Mouse (Mus musculus) embryonic facial prominence, embryonic 14.5 days (tissue): ENCODE data around the gene Dhx40. TPM values are rescaled to one million over a fixed set of nuclear protein-coding genes. Genes with fewer than 3 reads are reported as not detected.
"Not testable (repeated sequence)": the region's sequence is repeated elsewhere in the genome, so short reads cannot be mapped to it uniquely, and the experiment has no call there.

ENCODE experiments used
- ATAC-seq: fragments of 200-750 bp; cut with Nextera tagmentation; 2 replicates; pipeline ENCODE4 v1.8.0; 2017; ENCODE audit warnings: low read depth, moderate number of reproducible peaks, moderate TSS enrichment
- DNase-seq: peaks from one replicate; pipeline ENCODE4 v3.0.0-alpha.2; 2015; ENCODE audit warnings: low spot score
- H3K27ac ChIP-seq: fragments of 300-500 bp; sonication (generic); replicated peaks from 2 replicates; pipeline ENCODE4 v1.5.1; 2014; ENCODE audit warnings: low read depth, mild to moderate bottlenecking, low read length, moderate library complexity
- H3K27me3 ChIP-seq: fragments of 300-500 bp; sonication (generic); replicated peaks from 2 replicates; pipeline ENCODE4 v1.6.1; 2014; ENCODE audit warnings: low read length; ENCODE audit not compliant: control insufficient read depth, insufficient read depth
- H3K36me3 ChIP-seq: fragments of 300-500 bp; sonication (generic); 2 replicates; pipeline ENCODE4 v1.6.1; 2014; ENCODE audit warnings: low read length, mixed read lengths; ENCODE audit not compliant: control insufficient read depth, insufficient read depth
- H3K4me1 ChIP-seq: fragments of 300-500 bp; sonication (generic); 2 replicates; pipeline ENCODE4 v1.6.1; 2014; ENCODE audit warnings: antibody characterized with exemption, low read length; ENCODE audit not compliant: control insufficient read depth, insufficient read depth
- H3K4me2 ChIP-seq: fragments of 300-500 bp; sonication (generic); 2 replicates; pipeline ENCODE4 v1.6.1; 2014; ENCODE audit warnings: low read depth, mild to moderate bottlenecking, low read length, moderate library complexity, mixed read lengths
- H3K4me3 ChIP-seq: fragments of 300-500 bp; sonication (generic); 2 replicates; pipeline ENCODE4 v1.5.1; 2014; ENCODE audit warnings: low read depth, mild to moderate bottlenecking, low read length
- H3K9ac ChIP-seq: fragments of 300-500 bp; sonication (generic); 2 replicates; pipeline ENCODE4 v1.6.1; 2014; ENCODE audit warnings: low read depth, mild to moderate bottlenecking, low read length, moderate library complexity, mixed read lengths
- H3K9me3 ChIP-seq: fragments of 300-500 bp; sonication (generic); 2 replicates; pipeline ENCODE4 v1.6.1; 2016; ENCODE audit warnings: low read length; ENCODE audit not compliant: control insufficient read depth
- WGBS: fragments of 180-500 bp; shearing (Covaris S2); extraction: QIAGEN DNeasy Blood & Tissue Kit; methylation state at CpG from one replicate; pipeline ENCODE4 v1.1.7; 2014; 5-methylcytosine and 5-hydroxymethylcytosine counted together
- polyA plus RNA-seq: library from polyadenylated mRNA; unstranded; fragments of >200 nt; fragmentation: Nextera tagmentation; extraction: Ambion mirVana; gene quantifications from 2 replicates; pipeline ENCODE4 v1.2.1, GENCODE M21; 2014

The Dhx40 gene
- polyA plus RNA-seq, 1 experiment from 2014 or later: 19.9 TPM

- H3K4me2 ChIP-seq: no peak overlapping the region
- no peaks in the 10 kb centered on the region for H3K36me3 ChIP-seq
- WGBS: 73% methylated on average over 2 of the region's 2 CpGs
- H3K9me3 ChIP-seq: no peaks in the 10 kb centered on the region
- H3K4me3 ChIP-seq: no peak overlapping the region
- no peak overlapping the region for H3K27ac ChIP-seq
- no peak overlapping the region for H3K9ac ChIP-seq
- no peaks in the 10 kb centered on the region for H3K4me1 ChIP-seq
- no peak for DNase-seq
- no peak for ATAC-seq
- H3K27me3 ChIP-seq: no peaks in the 10 kb centered on the region
These were observed 3.2 kb upstream of the Dhx40 start for GRCm38 (mm10) chr11:86810572-86811325.

DNA sequence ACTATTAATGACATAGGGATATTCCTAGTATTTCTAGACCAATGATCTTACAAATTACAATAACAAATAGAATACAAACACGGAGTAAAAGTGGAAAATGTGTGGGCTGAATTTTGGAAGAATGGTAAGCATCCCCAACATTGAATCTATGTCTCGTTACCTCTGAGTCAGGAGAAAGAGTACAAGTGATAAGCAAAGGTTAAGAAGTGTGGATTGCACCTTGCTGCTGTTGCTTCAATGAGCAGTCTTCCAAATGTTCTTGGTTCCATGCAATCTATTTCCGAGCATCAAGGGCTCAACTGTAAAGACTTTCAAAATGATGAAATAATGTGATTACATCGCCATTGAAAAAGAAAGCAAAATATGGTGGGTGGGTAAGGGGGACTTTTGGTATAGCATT is 2.3 kb upstream of the Dhx40 start:
- no peaks in the 10 kb centered on the region for H3K36me3 ChIP-seq
- no peaks in the 10 kb centered on the region for H3K9me3 ChIP-seq
- no peak overlapping the region for H3K4me3 ChIP-seq
- no peak for DNase-seq
- H3K27ac ChIP-seq: no peak overlapping the region
- H3K4me1 ChIP-seq: no peaks in the 10 kb centered on the region
- H3K27me3 ChIP-seq: no peaks in the 10 kb centered on the region
- ATAC-seq: no peak
- H3K9ac ChIP-seq: no peak overlapping the region
- H3K4me2 ChIP-seq: no peak overlapping the region
- 70% methylated on average over 4 of the region's 4 CpGs for WGBS

DNA sequence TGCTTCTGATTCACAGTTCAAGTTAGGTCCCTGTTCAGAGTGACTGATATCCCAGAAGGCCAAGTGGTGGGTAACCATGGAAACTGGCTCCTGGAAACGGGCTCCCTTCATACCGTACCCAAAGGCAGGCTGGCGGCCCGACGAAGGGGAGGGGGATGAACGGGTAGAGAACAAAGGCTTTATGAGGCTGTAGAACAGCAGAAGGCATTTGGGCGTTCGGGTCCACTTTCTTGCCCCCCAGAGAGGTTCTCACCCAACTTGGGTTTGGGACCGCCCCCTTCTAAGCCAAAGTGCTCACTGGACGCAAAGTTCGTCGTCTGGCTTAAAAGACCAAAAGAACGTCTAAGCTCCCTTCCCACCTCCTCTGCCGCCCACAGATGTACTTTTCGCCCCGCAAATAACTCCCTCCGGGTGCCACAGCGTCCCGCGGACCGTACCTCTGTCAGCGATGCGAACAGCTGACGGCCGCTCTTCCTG is 507 bp downstream of the Dhx40 start:
- ATAC-seq (peak; percentile 90), DNase-seq (peak; percentile 76)
- H3K9me3 ChIP-seq: no peaks in the 10 kb centered on the region
- no peaks in the 10 kb centered on the region for H3K4me1 ChIP-seq
- WGBS: 2% methylated on average over 24 of the region's 25 CpGs
- peak overlapping the region; percentile 77 for H3K9ac ChIP-seq
- H3K27me3 ChIP-seq: no peaks in the 10 kb centered on the region
- peak overlapping the region; percentile 62 for H3K4me2 ChIP-seq
- H3K4me3 ChIP-seq: peak overlapping the region; percentile 84
- H3K27ac ChIP-seq: peak overlapping the region; percentile 80
- peaks cover 13% of the 10 kb centered on the region for H3K36me3 ChIP-seq

- H3K4me3 ChIP-seq: no peak overlapping the region
- H3K4me1 ChIP-seq: no peaks in the 10 kb centered on the region
- H3K27me3 ChIP-seq: no peaks in the 10 kb centered on the region
- no peak for DNase-seq
- H3K4me2 ChIP-seq: no peak overlapping the region
- no peak for ATAC-seq
- H3K9ac ChIP-seq: no peak overlapping the region
- no peak overlapping the region for H3K27ac ChIP-seq
- peaks cover 67% of the 10 kb centered on the region for H3K36me3 ChIP-seq
- no peaks in the 10 kb centered on the region for H3K9me3 ChIP-seq
- 86% methylated on average over 1 of the region's 1 CpGs for WGBS
These were observed 13.4 kb downstream of the Dhx40 start for GRCm38 (mm10) chr11:86794161-86794560.

DNA sequence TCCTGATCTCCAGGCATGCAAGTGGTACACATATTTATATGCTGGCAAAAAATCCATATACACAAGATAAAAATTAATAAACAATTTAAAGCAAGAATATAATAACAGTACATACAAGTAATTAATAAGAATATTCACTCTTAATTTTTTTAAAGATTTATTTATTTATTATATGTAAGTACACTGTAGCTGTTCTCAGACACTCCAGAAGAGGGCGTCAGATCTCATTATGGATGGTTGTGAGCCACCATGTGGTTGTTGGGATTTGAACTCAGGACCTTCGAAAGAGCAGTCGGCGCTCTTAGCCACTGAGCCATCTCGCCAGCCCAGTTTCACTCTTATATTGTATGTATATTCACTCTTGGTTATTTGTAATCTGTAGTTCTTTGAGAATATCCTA is 20.1 kb downstream of the Dhx40 start:
- H3K4me2 ChIP-seq, H3K4me1 ChIP-seq, H3K9me3 ChIP-seq, H3K27me3 ChIP-seq, H3K27ac ChIP-seq, ATAC-seq, H3K4me3 ChIP-seq, DNase-seq, H3K9ac ChIP-seq: not testable (repeated sequence)
- WGBS: 93% methylated on average over 5 of the region's 5 CpGs
- peaks cover 69% of the 10 kb centered on the region for H3K36me3 ChIP-seq

GRCm38 (mm10) chr11:86785767-86786166 is 21.8 kb downstream of the Dhx40 start:
- H3K27ac ChIP-seq: no peak overlapping the region
- H3K4me3 ChIP-seq: no peak overlapping the region
- no peaks in the 10 kb centered on the region for H3K9me3 ChIP-seq
- no peaks in the 10 kb centered on the region for H3K27me3 ChIP-seq
- WGBS: 89% methylated on average over 2 of the region's 2 CpGs
- H3K4me1 ChIP-seq: no peaks in the 10 kb centered on the region
- ATAC-seq (no peak), DNase-seq (no peak)
- no peak overlapping the region for H3K4me2 ChIP-seq
- peaks cover 62% of the 10 kb centered on the region for H3K36me3 ChIP-seq
- H3K9ac ChIP-seq: no peak overlapping the region

GRCm38 (mm10) chr11:86769884-86770283 is 37.7 kb downstream of the Dhx40 start:
- H3K36me3 ChIP-seq: peaks cover 33% of the 10 kb centered on the region
- no peak overlapping the region for H3K9ac ChIP-seq
- no peak overlapping the region for H3K27ac ChIP-seq
- H3K4me1 ChIP-seq: no peaks in the 10 kb centered on the region
- H3K4me3 ChIP-seq: no peak overlapping the region
- H3K27me3 ChIP-seq: no peaks in the 10 kb centered on the region
- no peak overlapping the region for H3K4me2 ChIP-seq
- no peak for DNase-seq
- ATAC-seq: no peak
- WGBS: 85% methylated on average over 4 of the region's 4 CpGs
- no peaks in the 10 kb centered on the region for H3K9me3 ChIP-seq

GRCm38 (mm10) chr11:86764501-86764900 is 43.0 kb downstream of the Dhx40 start:
- Histone ChIP-seq H3K4me1 (no peaks in the 10 kb centered on the region), H3K9ac (no peak overlapping the region), H3K27ac (no peak overlapping the region), H3K36me3 (peaks cover 5% of the 10 kb centered on the region; the same call in 1 of the 2 replicates), H3K4me2 (no peak overlapping the region), H3K27me3 (no peaks in the 10 kb centered on the region), H3K4me3 (no peak overlapping the region), H3K9me3 (no peaks in the 10 kb centered on the region)
- ATAC-seq: no peak
- DNase-seq: no peak
- 89% methylated on average over 2 of the region's 2 CpGs for whole genome bisulfite sequencing

DNA sequence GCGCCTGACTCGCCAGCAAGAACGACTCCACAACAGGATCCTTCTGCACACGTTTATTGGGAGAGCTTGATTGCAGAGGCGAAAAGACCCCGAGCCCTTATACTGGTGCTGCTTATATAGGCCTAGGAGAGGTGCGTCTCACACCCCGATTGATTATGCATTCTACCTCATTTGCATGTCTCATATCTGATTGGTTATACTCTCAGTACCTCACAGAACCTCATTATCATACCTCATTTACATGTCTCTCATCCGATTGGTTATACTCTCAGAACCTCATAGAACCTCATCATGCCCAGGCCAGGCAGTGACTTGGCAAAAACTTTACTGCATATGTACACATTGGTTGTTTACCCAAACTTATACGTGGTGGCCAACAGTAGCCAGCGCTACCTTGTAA is 44.4 kb downstream of the Dhx40 start:
- DNase-seq, H3K9ac ChIP-seq, H3K4me2 ChIP-seq, H3K27ac ChIP-seq, H3K9me3 ChIP-seq, H3K4me1 ChIP-seq, H3K4me3 ChIP-seq, H3K27me3 ChIP-seq, ATAC-seq, H3K36me3 ChIP-seq: not testable (repeated sequence)
- 94% methylated on average over 11 of the region's 11 CpGs for WGBS
